In genomic region chr5:139174556-139175547, GRCm38 (mm10) we compare ENCODE assay signal across 8 mouse cellular contexts. TPM values are rescaled to one million over a fixed set of nuclear protein-coding genes. Genes with fewer than 3 reads are reported as not detected.
DNase-seq lines count a peak whose midpoint lies in the region; ATAC-seq and TF ChIP-seq lines count a peak whose summit lies in the region.

No protein-coding gene starts in this region.

- H3K4me2 ChIP-seq in limb, embryonic 11.5 days (ENCODE audit: low read depth, severe bottlenecking): peak overlapping the region; percentile 22; the same call in 1 of the 2 replicates

- peak; percentile 80 for DNase-seq in left cerebral cortex, postnatal 4 days
- no peak for DNase-seq in left cerebral cortex, postnatal 36 days (ENCODE audit: low spot score in 2 of 2)
- DNase-seq in heart, postnatal 36 days: peak; percentile 27 to 41
- DNase-seq in limb, embryonic 11.5 days (ENCODE audit: low spot score): peak; percentile 40
- peak; percentile 16 for DNase-seq in retina, adult 2 months (ENCODE audit: low read depth, low spot score)
- no peak for DNase-seq in layer of hippocampus, adult 2 months (ENCODE audit: low spot score in 2 of 2)

- H3K27ac ChIP-seq in limb, embryonic 11.5 days (replicated peaks; ENCODE audit: low read depth, low read length): peak overlapping the region; percentile 57; the same call in 1 of the 2 replicates
- no peak overlapping the region for H3K27ac ChIP-seq in layer of hippocampus, adult 2 months

- H3K36me3 ChIP-seq in limb, embryonic 11.5 days (ENCODE audit: control insufficient read depth, insufficient read depth, low read length): peaks cover 12% of the 10 kb centered on the region

- intact Hi-C loops in left cerebral cortex, postnatal 4 days (cut with DNase I): loop anchor here (10.0 kb wide), 1 partner anchor 180 kb away; the partner anchor contains the start of gene Pdgfa
- intact Hi-C loops in left cerebral cortex, postnatal 36 days (cut with DNase I): no loop called here
- intact Hi-C loops in heart, postnatal 36 days (cut with DNase I): loop anchor here (5.0 kb wide), 1 partner anchor 178 kb away; the partner anchor contains the start of gene Pdgfa

- no peak overlapping the region for H3K4me3 ChIP-seq in limb, embryonic 11.5 days (ENCODE audit: low read depth, low read length)
- no peak overlapping the region for H3K4me3 ChIP-seq in layer of hippocampus, adult 2 months

- H3K9ac ChIP-seq in limb, embryonic 11.5 days (ENCODE audit: low read length): no peak overlapping the region

- peaks cover 5% of the 10 kb centered on the region for H3K4me1 ChIP-seq in limb, embryonic 11.5 days (ENCODE audit: control insufficient read depth, insufficient read depth, low read length)

- no peak for TF ChIP-seq CTCF in layer of hippocampus, adult 2 months (conservative IDR thresholded peaks at IDR 0.05)

- WGBS in limb, embryonic 11.5 days: 24% methylated on average over 8 of the region's 10 CpGs

- H3K9me3 ChIP-seq in limb, embryonic 11.5 days (ENCODE audit: control insufficient read depth, low read length): no peaks in the 10 kb centered on the region

- no peaks in the 10 kb centered on the region for H3K27me3 ChIP-seq in limb, embryonic 11.5 days (ENCODE audit: control insufficient read depth, insufficient read depth, low read length)

- peak; percentile 39; the same call in 1 of the 2 replicates for ATAC-seq in common myeloid progenitor, adult 5-6 weeks (replicated peaks; ENCODE audit: low read depth, poor library complexity, severe bottlenecking)
- ATAC-seq in limb, embryonic 11.5 days (ENCODE audit: insufficient number of reproducible peaks, low FRiP score, low TSS enrichment, low read depth): 0 out of 2 replicates have a peak, but pooled peaks have one; percentile 32
- ATAC-seq in monocyte, adult 5-6 weeks (replicated peaks; ENCODE audit: insufficient number of reproducible peaks, low FRiP score, low TSS enrichment, poor library complexity, severe bottlenecking): no peak

RNA-seq across cellular contexts. Expression of gene Dnaaf5, which starts 24.8 kb away (rescaled TPM):
- total RNA-seq in left cerebral cortex, postnatal 4 days (2021): 10 to 100 TPM in 1 of 2 experiments, 1 to 10 TPM in 1; 7.8 to 11.4 TPM
- 1 to 10 TPM; 6.7 to 7.7 TPM for total RNA-seq in left cerebral cortex, postnatal 36 days (2021)
- total RNA-seq in common myeloid progenitor, adult 5-6 weeks (2017): 9.7 and 11.9 TPM in 2 replicates
- 10 to 100 TPM; 16.0 to 16.2 TPM for total RNA-seq in heart, postnatal 36 days (2021)
- polyA plus RNA-seq in limb, embryonic 11.5 days (2014; fragmentation: Nextera tagmentation; extraction: Ambion mirVana): 11.0 and 12.0 TPM in 2 replicates
- 10 to 100 TPM in 1 of 2 experiments, 1 to 10 TPM in 1; 5.7 to 10.7 TPM for total RNA-seq in layer of hippocampus, adult 2 months (2021)
- total RNA-seq in monocyte, adult 5-6 weeks (2017): 5.8 to 11.9 TPM (median 6.1 TPM) in 3 replicates

RNA-seq across cellular contexts. Expression of gene Prkar1b, which starts 25.1 kb away (rescaled TPM):
- 100 to 1,000 TPM; 366 to 388 TPM for total RNA-seq in left cerebral cortex, postnatal 4 days (2021)
- 100 to 1,000 TPM; 738 to 861 TPM for total RNA-seq in left cerebral cortex, postnatal 36 days (2021)
- not detected in 2 replicates for total RNA-seq in common myeloid progenitor, adult 5-6 weeks (2017)
- total RNA-seq in heart, postnatal 36 days (2021): 1 to 10 TPM; 1.5 to 4.4 TPM
- 3.4 and 4.8 TPM in 2 replicates for polyA plus RNA-seq in limb, embryonic 11.5 days (2014; fragmentation: Nextera tagmentation; extraction: Ambion mirVana)
- total RNA-seq in layer of hippocampus, adult 2 months (2021): 100 to 1,000 TPM; 393 to 425 TPM
- total RNA-seq in monocyte, adult 5-6 weeks (2017): 17.1 TPM in 1 of 3 replicates, not detected in the others

RNA-seq across cellular contexts. Expression of gene Sun1, which starts 25.6 kb away (rescaled TPM):
- total RNA-seq in left cerebral cortex, postnatal 4 days (2021): 10 to 100 TPM; 77.1 to 81.6 TPM
- total RNA-seq in left cerebral cortex, postnatal 36 days (2021): 100 to 1,000 TPM; 136 to 141 TPM
- total RNA-seq in common myeloid progenitor, adult 5-6 weeks (2017): 51.7 and 60.4 TPM in 2 replicates
- total RNA-seq in heart, postnatal 36 days (2021): 10 to 100 TPM; 48.2 to 50.1 TPM
- polyA plus RNA-seq in limb, embryonic 11.5 days (2014; fragmentation: Nextera tagmentation; extraction: Ambion mirVana): 46.2 and 49.4 TPM in 2 replicates
- total RNA-seq in layer of hippocampus, adult 2 months (2021): 10 to 100 TPM; 78.8 to 91.0 TPM
- total RNA-seq in monocyte, adult 5-6 weeks (2017): 62.9 to 89.5 TPM (median 80.2 TPM) in 3 replicates

Comparison
In these comparisons a context has a peak if more than half of its experiments do, and no peak if none do; other contexts are left out.
1. DNase-seq: peak in left cerebral cortex, postnatal 4 days (single experiment), heart, postnatal 36 days (2 of 2), limb, embryonic 11.5 days (single experiment) and retina, adult 2 months (single experiment); none in left cerebral cortex, postnatal 36 days (0 of 2) and layer of hippocampus, adult 2 months (0 of 2).
2. RNA of gene Prkar1b, which starts 25.1 kb away (total RNA-seq): 738 to 861 TPM in left cerebral cortex, postnatal 36 days, 393 to 425 TPM in layer of hippocampus, adult 2 months and 366 to 388 TPM in left cerebral cortex, postnatal 4 days; 17.1 TPM in monocyte, adult 5-6 weeks, 1.5 to 4.4 TPM in heart, postnatal 36 days and not detected in common myeloid progenitor, adult 5-6 weeks; every median in the first group is over 10 times any median in the second.